Comparison of ENCODE assay signal across 17 mouse cellular contexts in genomic region chr5:89088462-89088861, GRCm38 (mm10).
A peak's percentile ranks its signal among the peaks of the same experiment; 100 is the strongest.
DNase-seq lines count a peak whose midpoint lies in the region; ATAC-seq and TF ChIP-seq lines count a peak whose summit lies in the region.
"Had no signal": no experiment of that assay in that cellular context is flagged by ENCODE, and none has a peak within 500 bp of the region (broad histone marks: within the 10 kb centered on the region; RNA-seq: fewer than 3 reads in every experiment).

No protein-coding gene starts in this region.

- no peak overlapping the region for H3K9ac ChIP-seq in forebrain, embryonic 13.5 days
- no peak overlapping the region for H3K9ac ChIP-seq in forebrain, embryonic 12.5 days
- peak overlapping the region; percentile 17; the same call in 1 of the 2 replicates for H3K9ac ChIP-seq in hindbrain, postnatal 0 days (replicated peaks; ENCODE audit: low read length)
- no peak overlapping the region for H3K9ac ChIP-seq in hindbrain, embryonic 12.5 days
- no peak overlapping the region for H3K9ac ChIP-seq in neural tube, embryonic 15.5 days (replicated peaks)
- H3K9ac ChIP-seq: embryonic facial prominence, embryonic 15.5 days; heart, embryonic 15.5 days; liver, embryonic 12.5 days; lung, embryonic 15.5 days had no signal

- no peak overlapping the region for H3K4me2 ChIP-seq in forebrain, embryonic 13.5 days
- H3K4me2 ChIP-seq in forebrain, embryonic 12.5 days: no peak overlapping the region
- H3K4me2 ChIP-seq in hindbrain, postnatal 0 days (ENCODE audit: low read depth, low read length): 0 out of 2 replicates have a peak overlapping the region, but pooled peaks have one; percentile 11
- H3K4me2 ChIP-seq in hindbrain, embryonic 12.5 days (replicated peaks): no peak overlapping the region
- peak overlapping the region; percentile 13; the same call in 1 of the 2 replicates for H3K4me2 ChIP-seq in neural tube, embryonic 15.5 days
- H3K4me2 ChIP-seq: embryonic facial prominence, embryonic 15.5 days; heart, embryonic 15.5 days; liver, embryonic 12.5 days; lung, embryonic 15.5 days had no signal

- H3K4me1 ChIP-seq in forebrain, embryonic 13.5 days: no peaks in the 10 kb centered on the region
- H3K4me1 ChIP-seq in forebrain, embryonic 12.5 days: no peaks in the 10 kb centered on the region
- no peaks in the 10 kb centered on the region for H3K4me1 ChIP-seq in hindbrain, postnatal 0 days (ENCODE audit: insufficient read depth, low read length)
- H3K4me1 ChIP-seq in hindbrain, embryonic 12.5 days: no peaks in the 10 kb centered on the region
- 0 out of 2 replicates have a peak, but pooled peaks cover 1% of the 10 kb centered on the region for H3K4me1 ChIP-seq in neural tube, embryonic 15.5 days
- H3K4me1 ChIP-seq: embryonic facial prominence, embryonic 15.5 days; heart, embryonic 15.5 days; hindbrain, embryonic 10.5 days; liver, embryonic 12.5 days; lung, embryonic 15.5 days had no signal

- WGBS in forebrain, embryonic 13.5 days: 69% methylated on average over 11 of the region's 11 CpGs
- WGBS in forebrain, embryonic 12.5 days: 78% methylated on average over 11 of the region's 11 CpGs
- WGBS in hindbrain, postnatal 0 days: 38% methylated on average over 11 of the region's 11 CpGs
- 70% methylated on average over 11 of the region's 11 CpGs for WGBS in hindbrain, embryonic 12.5 days
- 57% methylated on average over 11 of the region's 11 CpGs for WGBS in neural tube, embryonic 15.5 days

- peak; percentile 48; the same call in 1 of the 2 replicates for ATAC-seq in forebrain, embryonic 13.5 days
- no peak for ATAC-seq in forebrain, embryonic 12.5 days (ENCODE audit: low FRiP score)
- ATAC-seq in hindbrain, postnatal 0 days: peak; percentile 50; the same call in 1 of the 2 replicates
- no peak for ATAC-seq in hindbrain, embryonic 12.5 days (ENCODE audit: low FRiP score)
- ATAC-seq in neural tube, embryonic 15.5 days (ENCODE audit: low FRiP score): peak; percentile 69; the same call in 1 of the 2 replicates
- ATAC-seq: activated CD4-positive, CD25-positive, alpha-beta regulatory T cell, adult 4 months; liver, embryonic 12.5 days had no signal

- H3K27ac ChIP-seq in forebrain, embryonic 13.5 days: no peak overlapping the region
- H3K27ac ChIP-seq in forebrain, embryonic 12.5 days: no peak overlapping the region
- H3K27ac ChIP-seq in hindbrain, postnatal 0 days: no peak overlapping the region; the same call in 1 of the 2 replicates
- H3K27ac ChIP-seq in hindbrain, embryonic 12.5 days: no peak overlapping the region
- peak overlapping the region; percentile 54; the same call in 1 of the 2 replicates for H3K27ac ChIP-seq in neural tube, embryonic 15.5 days (replicated peaks)
- H3K27ac ChIP-seq: embryonic facial prominence, embryonic 15.5 days; heart, embryonic 15.5 days; hindbrain, embryonic 10.5 days; liver, embryonic 12.5 days; lung, embryonic 15.5 days had no signal

- H3K9me3 ChIP-seq in forebrain, embryonic 13.5 days (replicated peaks): no peaks in the 10 kb centered on the region
- no peaks in the 10 kb centered on the region for H3K9me3 ChIP-seq in forebrain, embryonic 12.5 days
- H3K9me3 ChIP-seq in hindbrain, postnatal 0 days (ENCODE audit: low read length): no peaks in the 10 kb centered on the region
- no peaks in the 10 kb centered on the region for H3K9me3 ChIP-seq in hindbrain, embryonic 12.5 days (replicated peaks)
- H3K9me3 ChIP-seq in neural tube, embryonic 15.5 days (replicated peaks): no peaks in the 10 kb centered on the region
- H3K9me3 ChIP-seq: embryonic facial prominence, embryonic 15.5 days; heart, embryonic 15.5 days; hindbrain, embryonic 10.5 days; liver, embryonic 12.5 days; lung, embryonic 15.5 days had no signal

- no peak overlapping the region for H3K4me3 ChIP-seq in forebrain, embryonic 13.5 days
- H3K4me3 ChIP-seq in forebrain, embryonic 12.5 days (replicated peaks): no peak overlapping the region
- no peak overlapping the region for H3K4me3 ChIP-seq in hindbrain, postnatal 0 days (ENCODE audit: low read length)
- H3K4me3 ChIP-seq in hindbrain, embryonic 12.5 days: no peak overlapping the region
- H3K4me3 ChIP-seq in neural tube, embryonic 15.5 days (replicated peaks): no peak overlapping the region
- H3K4me3 ChIP-seq: embryonic facial prominence, embryonic 15.5 days; heart, embryonic 15.5 days; hindbrain, embryonic 10.5 days; liver, embryonic 12.5 days; lung, embryonic 15.5 days had no signal

- DNase-seq in hindbrain, postnatal 0 days (ENCODE audit: low spot score): peak; percentile 34
- DNase-seq in neural tube, embryonic 10.5 days (ENCODE audit: extremely low spot score, low spot score): no peak
- peak; percentile 41 for DNase-seq in layer of hippocampus, adult 9-11 months
- no peak for DNase-seq in urinary bladder, adult 18-20 months (ENCODE audit: low spot score in 2 of 2)
- DNase-seq: cerebellum, adult 9-10 months; kidney, adult 11 months; kidney, postnatal 14 days had no signal

- H3K36me3 ChIP-seq in forebrain, embryonic 13.5 days (ENCODE audit: poor library complexity, severe bottlenecking): no peaks in the 10 kb centered on the region
- no peaks in the 10 kb centered on the region for H3K36me3 ChIP-seq in forebrain, embryonic 12.5 days (replicated peaks)
- H3K36me3 ChIP-seq in hindbrain, postnatal 0 days (ENCODE audit: insufficient read depth, low read length): no peaks in the 10 kb centered on the region
- no peaks in the 10 kb centered on the region for H3K36me3 ChIP-seq in hindbrain, embryonic 12.5 days
- H3K36me3 ChIP-seq in neural tube, embryonic 15.5 days: no peaks in the 10 kb centered on the region
- H3K36me3 ChIP-seq: embryonic facial prominence, embryonic 15.5 days; heart, embryonic 15.5 days; hindbrain, embryonic 10.5 days; liver, embryonic 12.5 days; lung, embryonic 15.5 days had no signal

- no peaks in the 10 kb centered on the region for H3K27me3 ChIP-seq in forebrain, embryonic 13.5 days
- no peaks in the 10 kb centered on the region for H3K27me3 ChIP-seq in forebrain, embryonic 12.5 days
- no peaks in the 10 kb centered on the region for H3K27me3 ChIP-seq in hindbrain, postnatal 0 days (ENCODE audit: insufficient read depth, low read length)
- no peaks in the 10 kb centered on the region for H3K27me3 ChIP-seq in hindbrain, embryonic 12.5 days
- no peaks in the 10 kb centered on the region for H3K27me3 ChIP-seq in neural tube, embryonic 15.5 days (replicated peaks)
- H3K27me3 ChIP-seq: embryonic facial prominence, embryonic 15.5 days; heart, embryonic 15.5 days; liver, embryonic 12.5 days; lung, embryonic 15.5 days had no signal

- TF ChIP-seq CTCF in hindbrain, postnatal 0 days (IDR thresholded peaks at IDR 0.05; ENCODE audit: low read depth): no peak

Comparison
In these comparisons a context has a peak if more than half of its experiments do, and no peak if none do; other contexts are left out.
1. ATAC-seq: peak in forebrain, embryonic 13.5 days (single experiment), hindbrain, postnatal 0 days (single experiment) and neural tube, embryonic 15.5 days (single experiment); none in forebrain, embryonic 12.5 days (single experiment) and hindbrain, embryonic 12.5 days (single experiment).
2. H3K4me2 ChIP-seq: peak in hindbrain, postnatal 0 days (single experiment) and neural tube, embryonic 15.5 days (single experiment); none in forebrain, embryonic 13.5 days (single experiment), forebrain, embryonic 12.5 days (single experiment) and hindbrain, embryonic 12.5 days (single experiment).
3. DNase-seq: peak in hindbrain, postnatal 0 days (single experiment) and layer of hippocampus, adult 9-11 months (single experiment); none in neural tube, embryonic 10.5 days (single experiment) and urinary bladder, adult 18-20 months (0 of 2).